Mouse (Mus musculus) hindbrain, embryonic 10.5 days (tissue): Measurements from ENCODE around the gene Cad. TPM values are rescaled to one million over a fixed set of nuclear protein-coding genes. Genes with fewer than 3 reads are reported as not detected.

ENCODE experiments used
- DNase-seq: peaks from one replicate; pipeline ENCODE4 v3.0.0-alpha.2; 2017; ENCODE audit warnings: low spot score
- H3K27ac ChIP-seq: fragments of 300-500 bp; sonication (generic); 2 replicates; pipeline ENCODE4 v1.5.1; 2016; ENCODE audit warnings: mild to moderate bottlenecking, moderate library complexity
- H3K27me3 ChIP-seq: fragments of 300-500 bp; sonication (generic); 2 replicates; pipeline ENCODE4 v1.6.1; 2016; ENCODE audit warnings: mild to moderate bottlenecking; ENCODE audit not compliant: poor library complexity, insufficient read depth, severe bottlenecking
- H3K36me3 ChIP-seq: fragments of 300-500 bp; sonication (generic); 2 replicates; pipeline ENCODE4 v1.6.1; 2016; ENCODE audit warnings: mild to moderate bottlenecking, moderate library complexity
- H3K4me1 ChIP-seq: fragments of 300-500 bp; sonication (generic); replicated peaks from 2 replicates; pipeline ENCODE4 v1.6.1; 2016; ENCODE audit warnings: mild to moderate bottlenecking
- H3K4me3 ChIP-seq: fragments of 300-500 bp; sonication (generic); 2 replicates; pipeline ENCODE4 v1.5.1; 2016; ENCODE audit warnings: mild to moderate bottlenecking, moderate library complexity
- H3K9me3 ChIP-seq: fragments of 300-500 bp; sonication (generic); 2 replicates; pipeline ENCODE4 v1.6.1; 2016; ENCODE audit warnings: mild to moderate bottlenecking, moderate library complexity
- WGBS: fragments of 180-500 bp; shearing (Covaris S2); methylation state at CpG from one replicate; pipeline ENCODE4 v1.1.7; 2016; 5-methylcytosine and 5-hydroxymethylcytosine counted together
- polyA plus RNA-seq: library from polyadenylated mRNA; unstranded; fragments of >200 nt; fragmentation: Nextera tagmentation; extraction: Ambion mirVana; gene quantifications from 2 replicates; pipeline ENCODE4 v1.2.1, GENCODE M21; 2016

Gene Cad
- polyA plus RNA-seq, 1 experiment from 2014 or later = 43.5 TPM

DNA sequence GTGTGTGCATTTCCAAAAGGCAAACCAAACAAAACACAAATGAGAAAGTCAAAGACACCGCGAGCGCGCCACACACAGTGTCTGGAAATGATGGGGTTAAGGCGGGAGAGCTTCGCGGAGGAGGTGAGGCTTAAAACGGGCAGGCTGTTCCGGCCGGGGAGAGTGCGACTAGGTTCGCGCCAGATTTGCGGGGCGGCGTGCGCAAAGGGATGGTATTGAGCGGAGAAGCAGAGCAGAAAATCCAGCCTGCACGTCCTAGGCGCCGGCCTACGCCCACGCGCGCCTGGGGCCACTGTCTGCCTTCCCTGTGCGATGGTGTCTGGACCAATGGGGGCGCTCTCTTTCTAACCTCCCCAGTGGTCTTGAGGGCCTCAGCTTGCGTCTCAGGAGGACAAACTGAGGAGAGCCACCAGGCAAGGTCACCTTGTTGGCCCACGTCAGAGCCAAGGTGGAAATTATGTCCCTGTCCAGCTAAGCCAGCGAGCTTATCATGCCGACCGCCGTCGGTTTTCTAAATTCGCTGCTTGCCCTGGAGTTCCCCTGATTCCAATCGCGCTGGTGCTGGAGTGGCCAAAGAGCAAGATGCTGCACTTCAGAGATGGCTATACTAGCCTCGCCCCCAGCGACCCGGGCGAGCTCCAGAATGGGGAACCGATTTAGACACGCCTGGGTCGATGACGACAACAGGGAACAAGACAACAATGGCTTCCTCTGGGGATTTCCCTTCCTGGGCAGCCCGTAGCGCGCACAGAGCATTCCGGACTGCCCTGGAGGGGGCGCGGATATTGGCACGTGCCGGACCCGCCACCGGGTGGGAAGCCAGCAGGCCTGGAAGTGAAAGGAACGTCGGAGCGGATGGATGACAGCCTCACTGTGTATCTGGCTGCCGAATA lies 40.5 kb downstream of the Cad start:
- under 1% methylated on average over 59 of the region's 59 CpGs for WGBS
- peak; percentile 62 for DNase-seq
- Histone ChIP-seq H3K27ac (no peak overlapping the region), H3K9me3 (no peaks in the 10 kb centered on the region), H3K27me3 (peaks cover 95% of the 10 kb centered on the region), H3K36me3 (no peaks in the 10 kb centered on the region), H3K4me1 (peaks cover 39% of the 10 kb centered on the region), H3K4me3 (peak overlapping the region; percentile 47)

DNA sequence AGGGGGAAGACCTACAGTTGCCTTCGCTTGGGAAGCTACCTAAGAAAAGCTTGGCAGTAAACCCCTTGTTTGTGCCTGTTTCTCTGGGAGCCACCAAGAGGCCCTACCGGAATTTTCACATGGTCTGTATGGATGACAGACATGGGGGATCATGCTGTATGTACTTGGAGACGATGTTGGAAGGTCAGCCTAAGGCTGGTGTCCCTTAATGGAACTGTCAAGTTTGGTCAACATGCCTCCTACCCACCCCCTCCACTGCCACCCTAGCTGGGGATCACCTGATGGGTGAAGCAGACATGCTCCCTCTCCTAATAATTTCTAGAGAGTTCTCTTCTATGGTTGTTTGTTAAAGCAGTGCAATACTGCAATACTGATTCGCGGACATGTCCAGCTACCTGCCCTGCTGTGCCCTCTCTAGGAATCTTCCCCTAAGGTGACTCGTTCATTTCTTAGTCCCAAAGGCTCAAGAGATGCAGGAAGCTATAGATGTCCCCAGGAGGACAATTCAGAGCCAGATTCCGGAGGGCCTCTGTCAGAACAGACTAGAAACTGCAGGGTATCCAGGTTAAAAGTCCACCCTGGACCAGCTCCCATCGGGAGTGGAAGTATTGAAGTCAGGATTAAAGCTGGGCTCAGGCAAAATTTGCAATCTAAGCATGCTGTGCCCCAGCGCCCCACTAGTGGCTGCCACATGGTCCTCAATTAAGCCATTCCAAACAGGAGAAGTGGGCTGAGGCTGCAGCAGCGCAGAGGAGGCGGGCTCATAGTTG lies 41.3 kb downstream of the Cad start:
- Histone ChIP-seq H3K4me1 (peaks cover 39% of the 10 kb centered on the region), H3K9me3 (no peaks in the 10 kb centered on the region), H3K36me3 (no peaks in the 10 kb centered on the region), H3K4me3 (peak overlapping the region; percentile 47), H3K27me3 (peaks cover 87% of the 10 kb centered on the region), H3K27ac (no peak overlapping the region)
- no peak for DNase-seq
- WGBS = 26% methylated on average over 11 of the region's 11 CpGs

DNA sequence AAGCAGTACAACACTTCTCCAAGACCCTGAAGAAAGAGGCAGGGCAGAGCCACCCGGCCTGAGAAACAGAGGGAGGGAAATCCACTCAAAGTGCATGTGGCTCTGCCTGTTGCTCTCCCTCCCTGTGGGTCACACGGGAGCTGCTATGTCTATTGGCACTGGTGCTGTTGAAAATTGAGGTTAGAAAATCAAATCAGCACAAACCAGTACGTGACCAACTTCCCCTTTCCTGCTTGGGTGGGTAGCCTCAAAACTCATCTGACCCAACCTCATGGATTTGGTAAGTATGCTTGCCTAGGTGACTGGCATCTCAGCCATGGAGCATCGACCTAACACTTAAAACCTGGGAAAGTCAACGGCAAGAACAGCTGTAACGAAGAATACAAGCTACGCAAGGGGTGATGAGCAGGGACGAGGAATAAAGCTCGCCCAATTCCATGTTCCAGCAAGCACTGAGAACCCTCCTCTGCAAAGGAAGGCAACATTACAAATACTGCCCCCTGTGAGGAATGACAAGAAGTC lies 51.3 kb downstream of the Cad start, which contains the start of gene Dnajc5g:
Gene Dnajc5g (plus strand): TSS at position 472 of the 522 bp plus-strand sequence.
- WGBS = 84% methylated on average over 9 of the region's 9 CpGs
- Histone ChIP-seq H3K4me1 (no peaks in the 10 kb centered on the region), H3K9me3 (no peaks in the 10 kb centered on the region), H3K36me3 (no peaks in the 10 kb centered on the region), H3K4me3 (no peak within 1 kb of the TSS), H3K27ac (no peak within 1 kb of the TSS), H3K27me3 (peaks cover 3% of the 10 kb centered on the region; the same call in 1 of the 2 replicates)
- DNase-seq = no peak

DNA sequence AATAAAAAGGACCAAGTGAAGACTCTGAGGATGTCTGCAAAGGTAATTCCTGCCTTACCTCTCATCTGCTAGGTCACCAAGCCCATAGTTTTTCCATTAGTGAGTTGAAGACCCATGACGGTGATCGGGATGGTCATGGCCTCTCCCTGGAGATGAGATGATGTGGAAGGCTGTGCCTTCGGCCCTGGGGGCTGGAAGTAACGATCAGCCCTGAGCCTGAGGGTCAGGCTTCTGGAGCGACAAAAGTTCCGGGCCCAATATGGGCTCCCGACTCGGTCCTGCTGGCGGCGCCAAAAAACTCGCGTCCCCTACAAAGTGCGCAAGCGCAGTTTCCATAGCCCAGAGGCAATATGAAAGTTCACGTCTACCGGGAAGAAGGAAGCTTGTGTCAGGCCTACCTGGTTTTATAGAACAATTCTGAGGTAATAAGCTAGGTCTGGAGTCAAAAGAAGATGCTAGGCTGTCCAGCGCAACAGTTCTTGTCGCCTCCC lies 53.5 kb downstream of the Cad start, which contains the start of gene Slc30a3:
Gene Slc30a3 (minus strand): TSS at position 238 of the 491 bp plus-strand sequence.
- no peaks in the 10 kb centered on the region for H3K4me1 ChIP-seq
- H3K27me3 ChIP-seq = peaks cover 3% of the 10 kb centered on the region; the same call in 1 of the 2 replicates
- H3K27ac ChIP-seq = no peak within 1 kb of the TSS
- no peaks in the 10 kb centered on the region for H3K9me3 ChIP-seq
- WGBS = 91% methylated on average over 18 of the region's 18 CpGs
- H3K36me3 ChIP-seq = no peaks in the 10 kb centered on the region
- no peak for DNase-seq
- H3K4me3 ChIP-seq = no peak within 1 kb of the TSS

DNA sequence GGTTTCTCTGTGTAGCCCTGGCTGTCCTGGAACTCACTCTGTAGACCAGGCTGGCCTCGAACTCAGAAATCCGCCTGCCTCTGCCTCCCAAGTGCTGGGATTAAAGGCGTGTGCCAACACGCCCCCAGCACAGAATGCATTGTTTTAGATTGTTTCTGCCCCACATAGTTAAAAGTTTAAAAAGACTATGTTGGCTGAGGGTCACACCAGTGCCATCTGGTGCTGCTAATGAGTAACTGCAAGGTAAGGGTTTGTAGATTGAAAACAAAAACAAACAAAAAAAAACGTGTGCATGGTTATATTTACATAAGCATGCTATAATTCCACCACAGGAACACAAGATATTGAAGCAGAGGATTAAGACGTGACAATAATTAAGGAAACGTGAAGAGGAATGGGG lies 56.2 kb downstream of the Cad start:
- DNase-seq = no peak
- Histone ChIP-seq H3K9me3 (no peaks in the 10 kb centered on the region), H3K4me1 (no peaks in the 10 kb centered on the region), H3K27me3 (peaks cover 3% of the 10 kb centered on the region; the same call in 1 of the 2 replicates), H3K27ac (no peak overlapping the region), H3K4me3 (no peak overlapping the region), H3K36me3 (no peaks in the 10 kb centered on the region)
- WGBS = 39% methylated on average over 7 of the region's 7 CpGs

DNA sequence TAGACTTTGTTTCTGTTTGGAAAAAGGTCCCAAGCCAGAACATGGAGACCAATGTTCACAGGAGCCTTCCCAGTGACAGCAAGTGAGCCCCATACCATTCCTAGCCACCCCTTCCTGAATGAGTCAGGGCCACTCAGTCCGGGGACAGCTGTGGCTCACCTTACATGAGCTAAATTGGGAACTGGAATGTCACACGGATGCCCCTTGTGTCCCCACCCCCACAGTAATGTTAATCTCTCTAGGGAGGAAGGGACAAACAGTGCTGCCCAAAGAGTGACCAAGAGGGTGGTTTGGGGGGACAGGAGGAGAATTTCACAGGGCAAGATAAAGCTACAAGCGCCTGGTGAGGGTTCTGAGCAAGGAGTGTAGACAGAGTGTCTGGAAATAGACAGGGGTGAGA lies 61.8 kb downstream of the Cad start, which contains the start of gene Trim54:
Gene Trim54 (plus strand): TSS at position 359 of the 400 bp plus-strand sequence.
- Histone ChIP-seq H3K36me3 (no peaks in the 10 kb centered on the region), H3K27me3 (peaks cover 9% of the 10 kb centered on the region; the same call in 1 of the 2 replicates), H3K4me3 (no peak within 1 kb of the TSS), H3K4me1 (no peaks in the 10 kb centered on the region), H3K27ac (no peak within 1 kb of the TSS), H3K9me3 (no peaks in the 10 kb centered on the region)
- DNase-seq = no peak
- WGBS = 39% methylated on average over 3 of the region's 3 CpGs

DNA sequence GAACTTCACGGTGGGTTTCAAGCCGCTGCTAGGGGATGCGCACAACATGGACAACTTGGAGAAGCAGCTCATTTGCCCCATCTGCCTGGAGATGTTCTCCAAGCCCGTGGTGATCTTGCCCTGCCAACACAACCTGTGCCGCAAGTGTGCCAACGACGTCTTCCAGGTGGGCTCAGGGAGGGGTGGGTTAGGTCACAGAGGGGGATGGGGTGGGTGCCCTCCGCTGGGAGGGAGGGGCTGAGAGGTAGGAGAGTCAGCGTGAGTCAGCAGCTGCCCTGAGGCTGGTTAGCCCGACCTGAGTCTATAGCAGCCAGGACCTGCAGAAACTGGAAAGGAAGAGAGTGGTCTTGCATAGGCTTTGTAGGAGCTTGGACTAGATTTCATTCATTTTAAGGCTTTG lies 62.3 kb downstream of the Cad start:
- no peak for DNase-seq
- Histone ChIP-seq H3K27me3 (peaks cover 9% of the 10 kb centered on the region; the same call in 1 of the 2 replicates), H3K9me3 (no peaks in the 10 kb centered on the region), H3K36me3 (no peaks in the 10 kb centered on the region), H3K4me1 (no peaks in the 10 kb centered on the region), H3K4me3 (no peak overlapping the region), H3K27ac (no peak overlapping the region)
- WGBS = 28% methylated on average over 10 of the region's 10 CpGs

DNA sequence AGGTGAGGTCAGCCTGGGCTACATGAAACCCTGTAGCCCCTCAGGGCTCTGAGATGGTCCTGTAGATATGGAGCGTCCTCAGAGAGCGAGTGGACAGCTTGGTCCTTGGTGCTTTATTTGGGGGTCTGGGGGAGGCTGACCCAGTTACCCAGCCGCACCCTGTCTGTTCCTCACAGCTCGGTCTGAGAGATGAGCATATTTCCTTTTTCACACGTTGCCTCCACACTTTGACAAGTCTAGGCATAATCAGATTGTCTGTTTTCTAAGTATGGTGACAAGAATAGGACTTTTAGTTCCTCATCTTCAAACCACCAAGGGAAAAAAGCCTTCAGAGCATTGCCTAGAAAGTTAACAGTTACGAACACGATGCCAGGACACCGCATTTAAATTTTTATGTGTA lies 66.5 kb downstream of the Cad start:
- Histone ChIP-seq H3K27ac (no peak overlapping the region), H3K36me3 (no peaks in the 10 kb centered on the region), H3K4me3 (no peak overlapping the region), H3K27me3 (peaks cover 9% of the 10 kb centered on the region; the same call in 1 of the 2 replicates), H3K9me3 (no peaks in the 10 kb centered on the region), H3K4me1 (no peaks in the 10 kb centered on the region)
- DNase-seq = no peak
- 84% methylated on average over 8 of the region's 8 CpGs for WGBS

- no peaks in the 10 kb centered on the region for H3K36me3 ChIP-seq
- no peak overlapping the region for H3K27ac ChIP-seq
- H3K27me3 ChIP-seq = no peaks in the 10 kb centered on the region
- WGBS = 40% methylated on average over 2 of the region's 2 CpGs
- no peaks in the 10 kb centered on the region for H3K4me1 ChIP-seq
- H3K4me3 ChIP-seq = no peak overlapping the region
- no peaks in the 10 kb centered on the region for H3K9me3 ChIP-seq
- DNase-seq = no peak
Measured at GRCm38 (mm10) chr5:31123481-31123880, 68.9 kb downstream of the Cad start.

DNA sequence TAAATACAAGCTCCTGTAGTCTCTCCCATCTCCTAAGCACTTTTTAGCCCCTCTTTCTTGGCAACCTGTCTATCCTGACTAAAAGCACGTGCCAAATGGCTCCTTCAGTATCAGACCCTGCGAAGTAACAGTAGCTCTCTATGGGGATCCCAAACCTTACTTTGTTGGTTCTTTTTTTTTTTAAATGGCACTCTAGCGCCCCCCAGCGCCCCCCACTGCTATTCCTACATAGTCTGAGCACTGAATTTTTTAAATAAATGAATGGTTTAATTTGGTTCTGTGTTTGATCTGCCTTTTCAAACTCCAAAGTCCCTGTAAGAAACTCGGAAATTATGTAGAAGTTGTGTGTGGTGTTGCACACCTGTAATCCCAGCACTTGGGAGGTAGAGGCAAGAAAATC lies 71.5 kb downstream of the Cad start:
- Histone ChIP-seq H3K4me3 (no peak overlapping the region), H3K9me3 (no peaks in the 10 kb centered on the region), H3K4me1 (no peaks in the 10 kb centered on the region), H3K27me3 (no peaks in the 10 kb centered on the region), H3K27ac (no peak overlapping the region), H3K36me3 (no peaks in the 10 kb centered on the region)
- DNase-seq = no peak
- 40% methylated on average over 5 of the region's 5 CpGs for WGBS
